Mouse (Mus musculus) lung, embryonic 15.5 days (tissue): ENCODE data around the gene 1700125H20Rik. TPM values are rescaled to one million over a fixed set of nuclear protein-coding genes. Genes with fewer than 3 reads are reported as not detected.

Experiments used
- ATAC-seq: fragments of 200-750 bp; cut with Nextera tagmentation; 2 replicates; pipeline ENCODE4 v1.8.0; 2017; ENCODE audit warnings: moderate number of reproducible peaks, borderline replicate concordance; ENCODE audit not compliant: low FRiP score, low TSS enrichment; ENCODE audit errors: extremely low read depth
- H3K27ac ChIP-seq: fragments of 300-500 bp; sonication (generic); 2 replicates; pipeline ENCODE4 v1.5.1; 2015; ENCODE audit warnings: moderate library complexity, mild to moderate bottlenecking, inconsistent platforms
- H3K27me3 ChIP-seq: fragments of 300-500 bp; sonication (generic); 2 replicates; pipeline ENCODE4 v1.6.1; 2015; ENCODE audit warnings: inconsistent platforms
- H3K36me3 ChIP-seq: fragments of 300-500 bp; sonication (generic); 2 replicates; pipeline ENCODE4 v1.6.1; 2015; ENCODE audit warnings: inconsistent platforms
- H3K4me1 ChIP-seq: fragments of 300-500 bp; sonication (generic); 2 replicates; pipeline ENCODE4 v1.6.1; 2015; ENCODE audit warnings: inconsistent platforms
- H3K4me2 ChIP-seq: fragments of 300-500 bp; sonication (generic); 2 replicates; pipeline ENCODE4 v1.6.1; 2015; ENCODE audit warnings: inconsistent platforms, mild to moderate bottlenecking, moderate library complexity
- H3K4me3 ChIP-seq: fragments of 300-500 bp; sonication (generic); 2 replicates; pipeline ENCODE4 v1.5.1; 2015; ENCODE audit warnings: mild to moderate bottlenecking, inconsistent platforms
- H3K9ac ChIP-seq: fragments of 300-500 bp; sonication (generic); 2 replicates; pipeline ENCODE4 v1.6.1; 2015; ENCODE audit warnings: inconsistent platforms
- H3K9me3 ChIP-seq: fragments of 300-500 bp; sonication (generic); 2 replicates; pipeline ENCODE4 v1.6.1; 2016; ENCODE audit warnings: inconsistent platforms
- WGBS: fragments of 180-500 bp; shearing (Covaris S2); methylation state at CpG from one replicate; pipeline ENCODE4 v1.1.7; 2015; 5-methylcytosine and 5-hydroxymethylcytosine counted together
- polyA plus RNA-seq: library from polyadenylated mRNA; unstranded; fragments of >200 nt; fragmentation: Nextera tagmentation; extraction: Ambion mirVana; gene quantifications from 2 replicates; pipeline ENCODE4 v1.2.1, GENCODE M21; 2015

The 1700125H20Rik gene
- polyA plus RNA-seq, result 0.22 TPM in 1 of 2 replicates, not detected in the other

DNA sequence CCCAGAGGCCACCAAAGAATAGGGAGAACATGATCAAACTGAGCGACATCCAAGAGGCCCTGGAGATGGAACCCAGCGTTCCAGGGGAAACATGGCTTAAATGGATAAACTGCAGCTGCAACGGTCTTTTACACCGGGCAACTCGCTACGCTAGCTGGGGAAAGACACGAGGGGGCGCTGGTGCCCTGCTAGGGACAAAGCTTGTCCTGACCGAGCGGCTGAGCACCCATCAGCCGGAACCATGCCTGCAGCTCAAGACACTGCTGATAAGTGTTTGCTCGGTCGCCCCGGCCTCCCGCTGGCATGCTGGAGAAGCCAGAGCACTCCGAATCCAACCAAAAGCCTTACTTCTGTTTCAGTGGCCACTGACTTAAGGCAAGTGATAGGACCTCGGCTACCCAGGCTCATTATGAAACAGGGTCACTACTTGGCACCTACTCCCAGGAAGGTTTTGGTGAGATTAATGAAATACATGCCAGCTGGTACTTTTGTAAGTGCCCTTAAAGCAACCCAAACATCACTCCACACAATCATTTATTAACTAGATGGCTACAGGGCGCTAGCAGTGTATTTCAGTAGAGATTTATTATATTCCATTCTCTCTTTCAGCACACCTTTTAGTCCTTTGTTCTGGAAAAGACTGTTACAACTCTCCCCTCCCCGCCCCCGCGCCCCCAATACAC, at the start of gene 1700125H20Rik:
Gene 1700125H20Rik (plus strand): TSS at position 347 of the 683 bp plus-strand sequence.
- H3K4me2 ChIP-seq, result peak within 1 kb of the TSS; percentile 55
- no peak within 1 kb of the TSS for H3K9ac ChIP-seq
- peak within 1 kb of the TSS; percentile 23 for H3K4me3 ChIP-seq
- H3K27me3 ChIP-seq, result no peaks in the 10 kb centered on the region
- H3K36me3 ChIP-seq, result no peaks in the 10 kb centered on the region
- no peaks in the 10 kb centered on the region for H3K9me3 ChIP-seq
- no peaks in the 10 kb centered on the region; the same call in 1 of the 2 replicates for H3K4me1 ChIP-seq
- peak; percentile 89 for ATAC-seq
- 9% methylated on average over 21 of the region's 21 CpGs for WGBS
- H3K27ac ChIP-seq, result 0 out of 2 replicates have a peak within 1 kb of the TSS, but pooled peaks have one; percentile 29

DNA sequence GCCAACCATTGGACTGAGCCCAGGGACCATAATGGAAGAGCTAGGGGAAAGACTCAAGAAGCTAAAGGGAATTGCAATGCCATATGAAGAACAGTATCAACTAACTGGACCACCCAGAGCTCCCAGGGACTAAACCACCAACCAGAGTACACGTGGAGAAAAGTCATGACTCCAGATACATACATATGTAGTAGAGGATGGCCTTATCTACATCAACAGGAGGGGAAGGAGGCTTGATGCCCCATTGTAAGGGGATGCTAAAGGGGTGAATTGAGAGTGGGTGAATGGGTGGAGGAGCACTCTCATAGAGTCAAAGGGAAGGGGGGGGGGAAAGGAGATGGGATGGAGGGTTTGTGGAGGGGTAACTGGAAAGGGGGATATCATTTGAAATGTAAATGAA, 48.1 kb upstream of the 1700125H20Rik start:
- H3K27ac ChIP-seq, result no peak overlapping the region
- H3K9me3 ChIP-seq, result no peaks in the 10 kb centered on the region
- no peaks in the 10 kb centered on the region for H3K36me3 ChIP-seq
- H3K4me3 ChIP-seq, result no peak overlapping the region
- ATAC-seq, result no peak
- 74% methylated on average over 1 of the region's 1 CpGs for WGBS
- H3K9ac ChIP-seq, result no peak overlapping the region
- no peaks in the 10 kb centered on the region for H3K27me3 ChIP-seq
- H3K4me1 ChIP-seq, result no peaks in the 10 kb centered on the region
- H3K4me2 ChIP-seq, result no peak overlapping the region

DNA sequence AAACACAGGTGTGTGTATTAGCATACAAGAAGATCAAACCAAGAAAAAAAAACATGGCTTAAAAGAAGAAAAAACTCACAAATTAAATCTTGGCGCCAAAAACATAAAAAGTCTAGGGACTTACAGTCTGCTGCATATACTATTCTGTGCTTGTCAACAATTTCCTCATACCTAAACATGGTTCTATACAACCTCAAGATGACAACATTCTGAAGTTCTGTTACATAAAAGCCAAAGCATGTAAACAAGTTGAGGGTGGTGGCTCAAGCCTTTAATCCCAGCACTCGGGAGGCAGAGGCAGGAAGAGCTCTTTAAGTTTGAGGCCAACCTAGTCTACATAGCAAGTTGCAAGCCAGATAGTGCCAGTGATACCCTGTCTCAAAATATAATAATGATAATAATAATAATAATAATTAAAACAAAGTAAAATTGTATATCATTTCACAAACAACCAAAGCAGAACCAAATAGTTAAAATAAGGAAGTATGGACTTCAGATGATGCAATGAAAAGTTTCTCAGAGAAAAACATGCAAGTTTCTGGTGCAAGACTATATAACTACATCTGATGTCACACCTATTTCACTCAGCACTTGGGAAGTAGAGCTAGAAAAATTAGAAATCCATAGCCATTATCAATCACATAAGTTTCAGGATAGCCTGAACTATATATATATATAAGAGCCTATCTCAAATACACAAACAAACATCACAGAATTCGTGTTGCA, 46.8 kb upstream of the 1700125H20Rik start:
- no peak overlapping the region for H3K4me2 ChIP-seq
- ATAC-seq, result no peak
- H3K27ac ChIP-seq, result no peak overlapping the region
- H3K4me3 ChIP-seq, result no peak overlapping the region
- WGBS, result 74% methylated on average over 3 of the region's 3 CpGs
- H3K27me3 ChIP-seq, result no peaks in the 10 kb centered on the region
- no peaks in the 10 kb centered on the region for H3K9me3 ChIP-seq
- no peak overlapping the region for H3K9ac ChIP-seq
- no peaks in the 10 kb centered on the region for H3K4me1 ChIP-seq
- H3K36me3 ChIP-seq, result no peaks in the 10 kb centered on the region

DNA sequence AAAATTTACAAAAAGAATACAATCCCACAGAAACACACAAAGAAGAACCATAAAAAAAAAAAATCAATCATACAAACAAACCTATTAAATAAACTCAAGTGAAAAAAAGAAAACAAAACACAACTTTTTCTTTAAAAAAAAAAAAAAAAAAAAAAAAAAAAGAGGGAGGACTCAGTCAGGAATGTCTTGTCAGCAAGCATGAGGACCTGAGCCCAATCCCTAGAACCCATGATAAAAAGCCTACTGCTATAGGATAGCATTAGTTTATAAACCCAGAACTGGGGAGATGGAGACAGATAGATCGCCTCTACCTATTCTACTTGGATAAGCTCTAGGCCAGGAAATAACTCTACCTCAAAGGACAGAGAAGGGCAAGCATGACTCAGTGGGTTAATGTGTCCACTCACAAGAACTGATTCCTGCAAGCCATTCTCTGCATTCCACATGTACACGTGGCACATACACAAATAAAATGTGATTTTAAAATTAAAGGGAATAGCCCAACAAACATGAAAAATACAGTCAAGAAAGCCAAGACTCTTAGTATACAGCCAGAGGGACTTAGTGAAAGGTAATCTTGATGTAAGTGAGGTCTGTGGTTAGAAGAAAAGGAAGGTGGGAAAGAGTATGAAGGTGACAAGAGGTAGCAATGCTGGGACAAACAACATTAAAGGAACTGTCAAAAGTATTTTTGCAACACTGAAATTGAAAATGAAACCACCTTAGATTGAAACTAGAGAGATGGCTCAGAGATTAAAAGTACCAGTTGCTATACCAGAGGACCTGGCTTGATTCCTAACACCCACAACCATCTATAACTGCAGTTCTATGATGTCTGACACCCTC, 43.7 kb upstream of the 1700125H20Rik start:
- H3K9me3 ChIP-seq, result no peaks in the 10 kb centered on the region
- no peak for ATAC-seq
- no peaks in the 10 kb centered on the region for H3K36me3 ChIP-seq
- no peak overlapping the region for H3K4me2 ChIP-seq
- H3K4me1 ChIP-seq, result no peaks in the 10 kb centered on the region
- H3K27ac ChIP-seq, result no peak overlapping the region
- no peak overlapping the region for H3K9ac ChIP-seq
- H3K27me3 ChIP-seq, result no peaks in the 10 kb centered on the region
- 87% methylated on average over 2 of the region's 2 CpGs for WGBS
- H3K4me3 ChIP-seq, result no peak overlapping the region

DNA sequence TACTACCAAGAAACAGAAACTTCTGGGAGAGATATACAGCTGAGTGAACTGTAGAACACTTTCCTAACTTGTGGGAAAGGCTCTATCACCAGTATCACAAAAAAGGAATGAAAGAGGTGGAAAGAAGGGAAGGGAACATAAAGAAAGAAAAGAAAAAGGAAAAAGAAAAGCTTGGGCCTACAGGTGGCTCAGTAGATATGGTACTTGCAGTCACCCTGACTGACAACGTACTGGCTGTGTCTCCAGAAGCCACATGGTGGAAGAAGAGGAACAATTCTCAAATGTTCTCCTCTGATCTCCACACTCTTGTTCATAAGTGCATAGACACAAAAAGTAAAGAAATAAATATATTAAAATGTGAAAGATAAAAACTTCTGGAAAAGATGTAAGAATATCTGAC, 41.3 kb upstream of the 1700125H20Rik start:
- H3K4me1 ChIP-seq, result no peaks in the 10 kb centered on the region
- H3K9ac ChIP-seq, result no peak overlapping the region
- H3K4me2 ChIP-seq, result no peak overlapping the region
- H3K27ac ChIP-seq, result no peak overlapping the region
- no peaks in the 10 kb centered on the region for H3K27me3 ChIP-seq
- no peaks in the 10 kb centered on the region for H3K36me3 ChIP-seq
- no peak overlapping the region for H3K4me3 ChIP-seq
- ATAC-seq, result no peak
- WGBS, result 92% methylated on average over 1 of the region's 1 CpGs
- no peaks in the 10 kb centered on the region for H3K9me3 ChIP-seq

DNA sequence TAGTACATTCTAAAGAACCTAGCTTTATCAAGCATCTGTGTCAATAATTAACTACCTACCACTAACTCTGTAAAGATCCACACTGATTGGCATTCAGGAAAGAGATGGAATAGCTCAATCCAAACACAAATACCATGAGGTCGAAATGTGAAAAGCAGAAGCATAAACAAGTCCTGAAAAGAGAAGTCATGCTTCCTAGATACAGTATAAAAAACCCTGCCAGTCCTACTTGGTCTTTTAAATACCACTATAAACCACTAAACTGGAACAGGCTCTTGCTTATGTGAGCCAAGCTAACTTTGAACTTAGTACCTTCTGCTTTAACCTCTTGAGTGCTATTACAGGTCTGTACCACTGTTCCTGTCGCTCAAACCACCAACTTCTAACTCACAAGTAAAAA, 38.7 kb upstream of the 1700125H20Rik start:
- H3K4me3 ChIP-seq, result no peak overlapping the region
- no peaks in the 10 kb centered on the region for H3K9me3 ChIP-seq
- H3K4me2 ChIP-seq, result no peak overlapping the region
- no peak overlapping the region for H3K27ac ChIP-seq
- 55% methylated on average over 2 of the region's 2 CpGs for WGBS
- no peak for ATAC-seq
- H3K27me3 ChIP-seq, result no peaks in the 10 kb centered on the region
- no peaks in the 10 kb centered on the region for H3K36me3 ChIP-seq
- no peak overlapping the region for H3K9ac ChIP-seq
- no peaks in the 10 kb centered on the region for H3K4me1 ChIP-seq

DNA sequence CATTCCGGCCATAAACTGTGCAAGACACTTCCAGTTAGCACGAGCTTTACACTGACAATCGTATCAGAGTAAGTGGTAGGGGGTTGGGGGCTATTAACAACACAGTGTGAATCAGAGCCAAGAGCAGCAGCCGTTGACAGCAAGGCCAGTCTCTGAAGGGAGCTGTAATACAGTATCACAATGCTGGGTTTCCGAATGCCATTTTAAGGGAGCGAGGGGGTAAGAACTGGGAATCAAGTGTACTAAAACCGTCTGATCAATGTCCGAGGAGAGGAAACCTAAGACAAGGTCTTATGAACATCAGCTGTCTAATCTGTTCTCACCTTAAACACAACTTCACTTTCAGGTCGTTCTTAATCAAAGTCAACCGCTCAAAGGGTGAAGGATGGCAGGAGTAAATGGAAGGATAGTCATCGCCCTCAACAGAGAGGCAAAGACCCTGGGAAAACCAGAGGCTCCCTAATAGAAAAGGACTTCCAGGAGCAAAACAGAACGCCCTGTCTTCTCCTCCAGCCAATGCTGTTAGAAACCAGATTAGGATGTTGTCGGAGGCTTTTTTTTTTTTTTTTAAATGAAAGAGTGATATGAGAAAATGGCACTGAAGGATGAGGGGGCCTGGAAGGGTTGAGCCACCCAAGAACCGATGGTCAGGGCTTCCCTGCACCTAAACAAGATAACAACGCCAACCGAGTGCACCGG, 31.3 kb upstream of the 1700125H20Rik start:
- Histone ChIP-seq H3K27ac (peak overlapping the region; percentile 71), H3K9ac (peak overlapping the region; percentile 77), H3K4me3 (peak overlapping the region; percentile 98), H3K9me3 (no peaks in the 10 kb centered on the region), H3K4me2 (peak overlapping the region; percentile 79), H3K4me1 (peaks cover 5% of the 10 kb centered on the region), H3K27me3 (no peaks in the 10 kb centered on the region), H3K36me3 (no peaks in the 10 kb centered on the region)
- ATAC-seq, result no peak
- under 1% methylated on average over 17 of the region's 17 CpGs for WGBS

DNA sequence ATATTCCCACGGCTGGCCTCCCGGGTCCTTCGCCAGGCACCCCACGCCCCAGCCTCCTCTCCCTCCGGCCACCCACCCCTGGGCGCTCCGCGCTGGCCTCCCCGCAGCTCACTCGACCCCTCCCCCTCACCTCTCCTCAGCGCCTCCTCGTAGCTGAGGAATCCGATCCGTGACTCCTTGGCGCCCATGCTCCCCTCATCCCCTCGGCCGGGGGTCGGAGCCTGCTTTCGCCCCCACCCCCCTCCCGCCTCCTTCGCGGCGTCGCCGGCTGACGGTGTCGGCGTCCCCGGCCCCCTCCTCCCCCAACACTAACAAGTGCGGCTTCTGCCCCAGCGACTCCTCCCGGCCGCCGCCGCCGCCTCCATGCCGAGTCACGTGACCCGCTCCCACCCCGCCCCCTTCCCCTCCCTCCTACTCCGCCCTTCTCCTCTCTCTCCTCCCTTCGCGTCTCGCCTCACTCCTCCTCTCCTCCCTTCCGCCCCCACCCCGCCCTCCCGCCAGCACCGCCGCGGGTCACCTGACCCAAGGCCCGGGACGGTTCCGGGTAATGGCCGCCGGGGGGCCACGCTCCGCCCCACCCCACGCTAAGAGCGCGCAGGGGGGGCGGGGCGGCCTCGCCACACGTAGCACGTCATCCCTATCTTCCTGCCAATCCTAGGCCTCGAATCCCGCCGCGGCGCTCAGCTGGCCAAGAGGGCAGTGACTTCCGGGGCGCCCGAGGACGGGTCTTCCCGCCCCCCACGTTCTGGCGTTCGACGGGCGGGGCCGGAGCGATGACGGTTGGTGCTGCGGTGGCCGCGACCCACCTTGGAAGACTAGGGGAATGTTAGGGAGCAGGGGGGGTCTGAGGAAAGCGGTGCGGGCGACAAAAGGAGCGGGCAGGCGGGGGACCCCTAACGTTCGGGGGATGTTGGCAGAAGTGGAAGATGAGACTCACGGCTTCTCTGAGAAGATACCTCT, 30.3 kb upstream of the 1700125H20Rik start, which contains the start of gene Usp32:
Gene Usp32 (minus strand): TSS at position 581 of the 960 bp plus-strand sequence.
- H3K4me1 ChIP-seq, result peaks cover 5% of the 10 kb centered on the region
- H3K27ac ChIP-seq, result peak within 1 kb of the TSS; percentile 71
- H3K9me3 ChIP-seq, result no peaks in the 10 kb centered on the region
- H3K36me3 ChIP-seq, result no peaks in the 10 kb centered on the region
- H3K9ac ChIP-seq, result peak within 1 kb of the TSS; percentile 77
- under 1% methylated on average over 82 of the region's 94 CpGs for WGBS
- ATAC-seq, result peak; percentile 98
- no peaks in the 10 kb centered on the region for H3K27me3 ChIP-seq
- H3K4me2 ChIP-seq, result peak within 1 kb of the TSS; percentile 79
- peak within 1 kb of the TSS; percentile 98 for H3K4me3 ChIP-seq

DNA sequence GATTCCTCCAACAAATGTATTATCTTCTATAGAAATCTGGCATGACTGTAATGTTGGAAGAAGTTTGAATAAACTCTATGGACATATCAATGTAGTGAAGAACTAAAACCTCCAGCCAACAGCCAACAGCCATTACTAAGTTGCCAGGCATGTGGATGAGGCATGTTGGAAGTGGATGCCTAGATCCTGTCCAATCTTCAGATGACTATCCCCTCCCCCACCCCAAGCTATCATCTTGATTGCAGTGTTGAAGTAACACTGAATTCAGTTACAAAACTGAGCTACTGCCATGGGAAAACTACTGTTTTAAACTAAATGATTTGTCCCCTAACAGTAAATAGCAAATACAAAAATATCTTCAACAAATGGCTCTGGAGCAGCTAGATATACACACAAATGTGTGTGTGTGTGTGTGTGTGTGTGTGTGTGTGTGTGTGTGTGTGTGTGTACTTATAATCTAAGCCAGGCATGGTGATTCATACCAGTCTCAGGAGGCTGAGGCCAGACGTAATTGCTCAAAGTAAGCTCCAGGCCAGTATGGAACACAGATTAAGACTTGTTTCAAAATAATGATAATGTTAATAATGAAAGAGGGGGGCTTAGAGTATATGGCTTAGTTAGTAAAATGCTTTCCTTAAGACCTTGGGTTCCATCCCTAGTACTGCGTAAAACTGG, 17.8 kb upstream of the 1700125H20Rik start:
- Histone ChIP-seq H3K9me3 (no peaks in the 10 kb centered on the region), H3K4me3 (no peak overlapping the region)
- WGBS, result 95% methylated on average over 2 of the region's 2 CpGs

DNA sequence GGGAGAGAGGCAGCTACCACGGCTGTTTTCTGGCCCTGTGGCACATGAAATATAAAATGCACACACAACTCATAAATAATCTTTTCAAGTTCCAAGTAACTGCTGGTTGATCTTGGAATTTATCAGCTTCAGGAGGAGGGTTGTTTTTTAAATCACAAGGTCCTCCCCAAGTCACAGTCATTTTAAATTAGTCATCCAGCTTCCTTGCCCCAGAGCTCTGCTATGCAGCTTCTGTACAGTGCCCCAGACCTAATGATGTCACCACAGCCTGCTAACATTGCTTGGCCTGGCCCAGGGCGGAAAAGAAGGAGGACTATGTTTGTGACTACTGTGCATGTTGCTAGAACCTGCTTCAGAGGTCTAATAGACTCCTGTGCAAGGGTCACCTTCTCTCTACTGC, 12.9 kb upstream of the 1700125H20Rik start:
- H3K27me3 ChIP-seq, result no peaks in the 10 kb centered on the region
- H3K9me3 ChIP-seq, result no peaks in the 10 kb centered on the region
- WGBS, result 57% methylated on average over 2 of the region's 2 CpGs

More for the DNA sequence above, 17.8 kb upstream of the 1700125H20Rik start:
- no peak overlapping the region for H3K9ac ChIP-seq
- H3K36me3 ChIP-seq, result no peaks in the 10 kb centered on the region
- no peaks in the 10 kb centered on the region for H3K4me1 ChIP-seq
- H3K4me2 ChIP-seq, result no peak overlapping the region
- ATAC-seq, result no peak
- H3K27ac ChIP-seq, result no peak overlapping the region
- H3K27me3 ChIP-seq, result no peaks in the 10 kb centered on the region

More for the DNA sequence above, 12.9 kb upstream of the 1700125H20Rik start:
- Histone ChIP-seq H3K36me3 (no peaks in the 10 kb centered on the region), H3K4me1 (no peaks in the 10 kb centered on the region), H3K4me3 (no peak overlapping the region), H3K27ac (no peak overlapping the region), H3K9ac (no peak overlapping the region), H3K4me2 (no peak overlapping the region)
- no peak for ATAC-seq
